16 mouse cellular contexts compared by ENCODE assay signal in genomic region chr13:44960542-44961291, GRCm38 (mm10). TPM values are rescaled to one million over a fixed set of nuclear protein-coding genes. Genes with fewer than 3 reads are reported as not detected.
DNase-seq lines count a peak whose midpoint lies in the region; ATAC-seq and TF ChIP-seq lines count a peak whose summit lies in the region.
"Had no signal": no experiment of that assay in that cellular context is flagged by ENCODE, and none has a peak within 500 bp of the region (broad histone marks: within the 10 kb centered on the region; RNA-seq: fewer than 3 reads in every experiment).

No protein-coding gene starts in this region.

- no peak overlapping the region for H3K4me3 ChIP-seq in hindbrain, embryonic 12.5 days
- H3K4me3 ChIP-seq in hindbrain, embryonic 10.5 days: no peak overlapping the region
- H3K4me3 ChIP-seq in neural tube, embryonic 12.5 days: no peak overlapping the region
- no peak overlapping the region for H3K4me3 ChIP-seq in forebrain, postnatal 0 days (ENCODE audit: low read depth, low read length)
- no peak overlapping the region for H3K4me3 ChIP-seq in midbrain, postnatal 0 days (ENCODE audit: low read depth, low read length)
- H3K4me3 ChIP-seq: heart, embryonic 15.5 days; liver, embryonic 15.5 days; stomach, embryonic 15.5 days had no signal

- H3K9me3 ChIP-seq in hindbrain, embryonic 12.5 days (replicated peaks): no peaks in the 10 kb centered on the region
- H3K9me3 ChIP-seq in hindbrain, embryonic 10.5 days: no peaks in the 10 kb centered on the region
- H3K9me3 ChIP-seq in neural tube, embryonic 12.5 days: no peaks in the 10 kb centered on the region
- no peaks in the 10 kb centered on the region for H3K9me3 ChIP-seq in forebrain, postnatal 0 days (ENCODE audit: low read length)
- H3K9me3 ChIP-seq in midbrain, postnatal 0 days (ENCODE audit: low read length): no peaks in the 10 kb centered on the region
- H3K9me3 ChIP-seq: heart, embryonic 15.5 days; liver, embryonic 15.5 days; stomach, embryonic 15.5 days had no signal

- H3K9ac ChIP-seq in hindbrain, embryonic 12.5 days: no peak overlapping the region
- no peak overlapping the region for H3K9ac ChIP-seq in neural tube, embryonic 12.5 days
- H3K9ac ChIP-seq in forebrain, postnatal 0 days: no peak overlapping the region
- no peak overlapping the region for H3K9ac ChIP-seq in midbrain, postnatal 0 days (replicated peaks; ENCODE audit: low read length, poor library complexity, severe bottlenecking)
- H3K9ac ChIP-seq: heart, embryonic 15.5 days; liver, embryonic 15.5 days; stomach, embryonic 15.5 days had no signal

- H3K27me3 ChIP-seq in hindbrain, embryonic 12.5 days: no peaks in the 10 kb centered on the region
- H3K27me3 ChIP-seq in hindbrain, embryonic 10.5 days (ENCODE audit: insufficient read depth, poor library complexity, severe bottlenecking): no peaks in the 10 kb centered on the region
- no peaks in the 10 kb centered on the region for H3K27me3 ChIP-seq in neural tube, embryonic 12.5 days (replicated peaks)
- H3K27me3 ChIP-seq in forebrain, postnatal 0 days (ENCODE audit: insufficient read depth, low read length): no peaks in the 10 kb centered on the region
- H3K27me3 ChIP-seq in midbrain, postnatal 0 days (ENCODE audit: insufficient read depth, low read length): no peaks in the 10 kb centered on the region
- H3K27me3 ChIP-seq: CH12.LX; heart, embryonic 15.5 days; liver, embryonic 15.5 days; stomach, embryonic 15.5 days had no signal

- WGBS in hindbrain, embryonic 12.5 days: 85% methylated on average over 5 of the region's 5 CpGs
- WGBS in hindbrain, embryonic 10.5 days: 90% methylated on average over 5 of the region's 5 CpGs
- WGBS in neural tube, embryonic 12.5 days: 87% methylated on average over 5 of the region's 5 CpGs
- WGBS in forebrain, postnatal 0 days: 45% methylated on average over 5 of the region's 5 CpGs
- 70% methylated on average over 5 of the region's 5 CpGs for WGBS in midbrain, postnatal 0 days

- H3K36me3 ChIP-seq in hindbrain, embryonic 12.5 days: 0 out of 2 replicates have a peak, but pooled peaks cover 2% of the 10 kb centered on the region
- peaks cover 22% of the 10 kb centered on the region for H3K36me3 ChIP-seq in hindbrain, embryonic 10.5 days
- H3K36me3 ChIP-seq in neural tube, embryonic 12.5 days: peaks cover 3% of the 10 kb centered on the region; the same call in 1 of the 2 replicates
- H3K36me3 ChIP-seq in forebrain, postnatal 0 days (ENCODE audit: insufficient read depth): no peaks in the 10 kb centered on the region
- H3K36me3 ChIP-seq in midbrain, postnatal 0 days (ENCODE audit: insufficient read depth, low read length): 0 out of 2 replicates have a peak, but pooled peaks cover 3% of the 10 kb centered on the region
- H3K36me3 ChIP-seq: stomach, embryonic 15.5 days had no signal

- 0 out of 2 replicates have a peak overlapping the region, but pooled peaks have one; percentile 18 for H3K27ac ChIP-seq in hindbrain, embryonic 12.5 days
- no peak overlapping the region for H3K27ac ChIP-seq in hindbrain, embryonic 10.5 days
- H3K27ac ChIP-seq in neural tube, embryonic 12.5 days: no peak overlapping the region
- no peak overlapping the region for H3K27ac ChIP-seq in forebrain, postnatal 0 days (ENCODE audit: low read depth, low read length)
- no peak overlapping the region for H3K27ac ChIP-seq in midbrain, postnatal 0 days (ENCODE audit: low read depth, low read length)
- H3K27ac ChIP-seq: heart, embryonic 15.5 days; liver, embryonic 15.5 days; stomach, embryonic 15.5 days had no signal

- no peak overlapping the region for H3K4me2 ChIP-seq in hindbrain, embryonic 12.5 days (replicated peaks)
- no peak overlapping the region for H3K4me2 ChIP-seq in neural tube, embryonic 12.5 days (replicated peaks)
- H3K4me2 ChIP-seq in forebrain, postnatal 0 days (ENCODE audit: low read depth): no peak overlapping the region
- H3K4me2 ChIP-seq in midbrain, postnatal 0 days (ENCODE audit: low read depth, low read length, poor library complexity, severe bottlenecking): no peak overlapping the region
- H3K4me2 ChIP-seq: heart, embryonic 15.5 days; liver, embryonic 15.5 days; stomach, embryonic 15.5 days had no signal

- ATAC-seq in hindbrain, embryonic 12.5 days (ENCODE audit: low FRiP score): 0 out of 2 replicates have a peak, but pooled peaks have one; percentile 61
- 0 out of 2 replicates have a peak, but pooled peaks have one; percentile 58 for ATAC-seq in neural tube, embryonic 12.5 days (ENCODE audit: low FRiP score, low read depth)
- peak; percentile 73; the same call in 1 of the 2 replicates for ATAC-seq in forebrain, postnatal 0 days
- no peak for ATAC-seq in midbrain, postnatal 0 days (ENCODE audit: low FRiP score)
- ATAC-seq in inflammation-experienced regulatory T-cells, adult 6 months: no peak
- ATAC-seq: intestine, embryonic 16.5 days had no signal

- TF ChIP-seq CTCF in forebrain, postnatal 0 days (IDR thresholded peaks at IDR 0.05; ENCODE audit: low read depth): peak; percentile 24; the same call in 1 of the 2 replicates
- TF ChIP-seq CTCF in midbrain, postnatal 0 days (IDR thresholded peaks at IDR 0.05): peak; percentile 29; the same call in 1 of the 2 replicates

- peaks cover 5% of the 10 kb centered on the region for H3K4me1 ChIP-seq in hindbrain, embryonic 12.5 days
- H3K4me1 ChIP-seq in hindbrain, embryonic 10.5 days (replicated peaks): peaks cover 10% of the 10 kb centered on the region
- peaks cover 9% of the 10 kb centered on the region for H3K4me1 ChIP-seq in neural tube, embryonic 12.5 days
- H3K4me1 ChIP-seq in forebrain, postnatal 0 days (ENCODE audit: insufficient read depth): peaks cover 3% of the 10 kb centered on the region; the same call in 1 of the 2 replicates
- no peaks in the 10 kb centered on the region for H3K4me1 ChIP-seq in midbrain, postnatal 0 days (ENCODE audit: insufficient read depth, low read length)
- H3K4me1 ChIP-seq: liver, embryonic 15.5 days; stomach, embryonic 15.5 days had no signal

- no peak for DNase-seq in hindbrain, embryonic 10.5 days (ENCODE audit: low spot score)
- no peak for DNase-seq in neural tube, embryonic 10.5 days (ENCODE audit: extremely low spot score, low spot score)
- DNase-seq in forebrain, postnatal 0 days: peak; percentile 64
- peak; percentile 90 for DNase-seq in midbrain, postnatal 0 days (ENCODE audit: low spot score)
- DNase-seq: adrenal gland, adult 2 months; kidney, postnatal 4 days; lung, postnatal 36 days; thymus, postnatal 4 days had no signal

RNA-seq across cellular contexts. Expression of gene Dtnbp1, which starts 41.2 kb away (rescaled TPM):
- polyA plus RNA-seq in hindbrain, embryonic 12.5 days (2016; fragmentation: Nextera tagmentation; extraction: Ambion mirVana): 79.3 and 81.6 TPM in 2 replicates
- polyA plus RNA-seq in hindbrain, embryonic 10.5 days (2016; fragmentation: Nextera tagmentation; extraction: Ambion mirVana): 80.7 and 85.4 TPM in 2 replicates
- 86.4 and 91.1 TPM in 2 replicates for polyA plus RNA-seq in neural tube, embryonic 12.5 days (2016; fragmentation: Nextera tagmentation; extraction: Ambion mirVana)
- 80.9 and 84.9 TPM in 2 replicates for total RNA-seq in forebrain, postnatal 0 days (2014; rRNA removed)
- polyA plus RNA-seq in forebrain, postnatal 0 days (2015; fragmentation: Nextera tagmentation; extraction: Ambion mirVana): 121 and 130 TPM in 2 replicates
- total RNA-seq in midbrain, postnatal 0 days (2014; rRNA removed): 91.0 and 115 TPM in 2 replicates
- polyA plus RNA-seq in midbrain, postnatal 0 days (2015; fragmentation: Nextera tagmentation; extraction: Ambion mirVana): 139 TPM in 2 replicates
- 10 to 100 TPM in 2 of 3 experiments, 1 to 10 TPM in 1; 8.1 to 10.6 (median 10.0) TPM for polyA plus RNA-seq in inflammation-experienced regulatory T-cells, adult 6 months (2017; shearing (Covaris generic))

Comparison
In these comparisons a context has a peak if more than half of its experiments do, and no peak if none do; other contexts are left out.
1. ATAC-seq: peak in hindbrain, embryonic 12.5 days (single experiment), neural tube, embryonic 12.5 days (single experiment) and forebrain, postnatal 0 days (single experiment); none in midbrain, postnatal 0 days (single experiment) and inflammation-experienced regulatory T-cells, adult 6 months (single experiment).
2. DNase-seq: peak in forebrain, postnatal 0 days (single experiment) and midbrain, postnatal 0 days (single experiment); none in hindbrain, embryonic 10.5 days (single experiment) and neural tube, embryonic 10.5 days (single experiment).